Mouse (Mus musculus) brain, embryonic 18.5 days (tissue): Measurements from ENCODE around the gene Adgrl3.

Experiments used
- DNase-seq: peaks from one replicate; pipeline ENCODE4 v3.0.0-alpha.2; 2012; ENCODE audit warnings: low read depth, low spot score

Adgrl3 gene

DNA sequence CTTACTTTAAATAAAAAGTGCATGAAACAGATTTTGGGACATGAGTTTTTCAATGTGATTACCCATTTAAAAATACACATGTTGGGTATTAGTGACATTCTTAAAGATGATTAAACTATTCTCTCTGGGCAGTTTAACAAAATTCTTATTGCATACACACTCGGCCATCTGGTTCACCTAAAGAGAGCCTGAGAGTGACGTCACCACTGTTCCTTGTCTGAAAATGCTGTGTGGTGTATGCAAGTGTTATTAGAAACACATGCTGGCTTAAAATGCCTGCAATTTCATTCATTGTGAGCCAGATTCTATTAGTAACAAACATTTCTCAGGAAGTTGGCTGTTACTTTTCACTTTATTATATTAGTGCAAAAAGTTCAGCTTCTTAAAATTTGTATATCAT lies 812.7 kb downstream of the Adgrl3 start:
- DNase-seq = no peak

DNA sequence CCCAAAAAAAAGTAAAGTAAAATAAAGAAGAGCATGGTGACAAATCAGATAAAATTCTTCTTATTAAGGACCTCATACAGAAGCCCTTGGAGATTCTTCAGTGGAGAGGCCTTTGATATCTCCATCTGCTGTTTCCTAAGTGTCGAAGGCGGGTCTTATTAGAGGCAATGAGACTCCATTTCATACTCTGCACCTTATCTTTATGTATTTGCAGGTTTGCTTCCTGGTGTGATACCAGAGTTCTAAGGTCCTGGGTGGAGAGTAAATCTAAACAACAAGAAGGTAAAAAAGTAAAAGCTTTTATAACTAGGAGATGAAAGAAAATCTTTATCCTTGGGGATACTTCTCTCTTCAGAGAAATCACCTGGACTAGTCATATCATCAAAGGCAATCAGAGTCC lies 817.9 kb downstream of the Adgrl3 start:
- no peak for DNase-seq

GRCm38 (mm10) chr5:81843798-81844197 lies 823.9 kb downstream of the Adgrl3 start:
- DNase-seq = no peak

DNA sequence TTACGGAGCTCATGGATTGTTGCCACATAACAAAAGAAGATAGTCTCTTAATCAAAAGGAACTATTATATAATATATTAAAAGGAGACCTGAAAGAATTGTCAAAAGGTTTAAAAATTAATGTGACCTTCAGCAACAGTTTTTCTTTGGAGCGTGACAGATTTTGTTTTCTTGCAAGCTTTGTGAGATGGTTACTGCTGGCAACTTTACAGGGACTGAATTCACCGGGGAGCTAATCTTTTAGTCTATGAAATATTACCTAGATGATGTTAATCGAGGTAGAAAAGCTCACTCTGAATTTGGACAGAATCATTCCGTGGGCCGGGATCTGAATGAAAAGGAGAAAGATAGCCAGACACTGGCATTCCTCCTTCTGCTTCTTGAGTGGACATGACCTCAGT lies 850.4 kb downstream of the Adgrl3 start:
- DNase-seq = no peak
